Mouse (Mus musculus): ENCODE measurements around the gene Otud5. TPM values are rescaled to one million over a fixed set of nuclear protein-coding genes. Genes with fewer than 3 reads are reported as not detected.

The Otud5 gene
- total RNA-seq (2023) = 100 to 1,000 TPM; 180 to 210 TPM

GRCm38 (mm10) chrX:7841163-7842162, at the start of gene Otud5:
Gene Otud5, plus strand, starts transcription at chrX:7841364.

GRCm38 (mm10) chrX:7821865-7822779, 19.0 kb upstream of the Otud5 start, which contains the start of gene Kcnd1:
Gene Kcnd1, plus strand, starts transcription at chrX:7822289.

GRCm38 (mm10) chrX:7878007-7878419, 36.8 kb downstream of the Otud5 start, which contains the start of gene Pim2:
Gene Pim2, plus strand, starts transcription at chrX:7878262.

GRCm38 (mm10) chrX:7883841-7884567, 42.8 kb downstream of the Otud5 start, which contains the start of gene Slc35a2:
Gene Slc35a2, plus strand, starts transcription at chrX:7884028.

GRCm38 (mm10) chrX:7898880-7899874, 58.0 kb downstream of the Otud5 start, which contains the start of the genes Pqbp1 and Timm17b:
Gene Pqbp1, minus strand, starts transcription at chrX:7899269.
Gene Timm17b, plus strand, starts transcription at chrX:7899357.

GRCm38 (mm10) chrX:7907735-7908134, 66.6 kb downstream of the Otud5 start, which contains the start of gene Gm10491:
Gene Gm10491, minus strand, starts transcription at chrX:7907835.

GRCm38 (mm10) chrX:7909242-7909641, 68.1 kb downstream of the Otud5 start, which contains the start of gene Gm10490:
Gene Gm10490, plus strand, starts transcription at chrX:7909542.

GRCm38 (mm10) chrX:7919601-7920383, 78.6 kb downstream of the Otud5 start, which contains the start of gene Pcsk1n:
Gene Pcsk1n, plus strand, starts transcription at chrX:7919822.

Other genes with a start within 250 kb of the Otud5 start
- gene Ccdc22, start 235.8 kb upstream of the Otud5 start, total RNA-seq (2023) = 10 to 100 TPM; 19.4 to 23.0 TPM
- not detected for gene Cacna1f, start 234.3 kb upstream of the Otud5 start, total RNA-seq (2023)
- under 1 TPM; 0.55 to 0.56 TPM for gene Syp, start 202.9 kb upstream of the Otud5 start, total RNA-seq (2023)
- 10 to 100 TPM; 34.3 to 35.7 TPM for gene Prickle3, start 184.1 kb upstream of the Otud5 start, total RNA-seq (2023)
- gene Plp2, start 170.0 kb upstream of the Otud5 start, total RNA-seq (2023) = 100 to 1,000 TPM; 105 to 109 TPM
- gene Magix, start 160.1 kb upstream of the Otud5 start, total RNA-seq (2023) = not detected
- gene Gpkow, start 144.2 kb upstream of the Otud5 start, total RNA-seq (2023) = 10 to 100 TPM; 52.4 to 61.9 TPM
- gene Wdr45, start 127.0 kb upstream of the Otud5 start, total RNA-seq (2023) = 10 to 100 TPM; 70.0 to 71.3 TPM
- gene Gm45208, start 119.1 kb upstream of the Otud5 start, total RNA-seq (2023) = not detected
- gene Praf2, start 112.9 kb upstream of the Otud5 start, total RNA-seq (2023) = 10 to 100 TPM; 13.6 to 14.4 TPM
- not detected for gene Ccdc120, start 90.5 kb upstream of the Otud5 start, total RNA-seq (2023)
- gene Tfe3, start 78.8 kb upstream of the Otud5 start, total RNA-seq (2023) = 10 to 100 TPM; 27.3 to 33.5 TPM
- gene Gripap1, start 51.6 kb upstream of the Otud5 start, total RNA-seq (2023) = 100 to 1,000 TPM; 274 to 300 TPM
- 1 to 10 TPM in 1 of 2 experiments, under 1 TPM in 1; 0.59 to 2.3 TPM for gene Kcnd1, start 19.1 kb upstream of the Otud5 start, total RNA-seq (2023)
- 10 to 100 TPM; 35.7 to 59.2 TPM for gene Pim2, start 36.9 kb downstream of the Otud5 start, total RNA-seq (2023)
- 10 to 100 TPM; 30.9 to 34.8 TPM for gene Slc35a2, start 42.7 kb downstream of the Otud5 start, total RNA-seq (2023)
- gene Pqbp1, start 57.9 kb downstream of the Otud5 start, total RNA-seq (2023) = 100 to 1,000 TPM; 121 to 128 TPM
- 10 to 100 TPM; 59.7 to 62.1 TPM for gene Timm17b, start 58.0 kb downstream of the Otud5 start, total RNA-seq (2023)
- gene Gm10491, start 66.5 kb downstream of the Otud5 start, total RNA-seq (2023) = not detected
- gene Gm10490, start 68.2 kb downstream of the Otud5 start, total RNA-seq (2023) = not detected
- not detected for gene Pcsk1n, start 78.5 kb downstream of the Otud5 start, total RNA-seq (2023)
- gene Eras, start 87.2 kb downstream of the Otud5 start, total RNA-seq (2023) = not detected
- gene Hdac6, start 106.5 kb downstream of the Otud5 start, total RNA-seq (2023) = 10 to 100 TPM; 21.5 to 23.6 TPM
- gene Gata1, start 136.7 kb downstream of the Otud5 start, total RNA-seq (2023) = not detected
- not detected for gene Glod5, start 177.1 kb downstream of the Otud5 start, total RNA-seq (2023)
- gene Suv39h1, start 233.4 kb downstream of the Otud5 start, total RNA-seq (2023) = 10 to 100 TPM; 29.7 to 33.9 TPM
- 100 to 1,000 TPM; 133 to 139 TPM for gene Was, start 249.1 kb downstream of the Otud5 start, total RNA-seq (2023)